Mouse (Mus musculus): ENCODE results near the gene Teddm2. TPM values are rescaled to one million over a fixed set of nuclear protein-coding genes. Genes with fewer than 3 reads are reported as not detected.
A peak's percentile ranks its signal among the peaks of the same experiment; 100 is the strongest.

The Teddm2 gene
- 1 to 10 TPM; 1.7 to 2.9 (median 2.4) TPM for total RNA-seq (2022)

DNA sequence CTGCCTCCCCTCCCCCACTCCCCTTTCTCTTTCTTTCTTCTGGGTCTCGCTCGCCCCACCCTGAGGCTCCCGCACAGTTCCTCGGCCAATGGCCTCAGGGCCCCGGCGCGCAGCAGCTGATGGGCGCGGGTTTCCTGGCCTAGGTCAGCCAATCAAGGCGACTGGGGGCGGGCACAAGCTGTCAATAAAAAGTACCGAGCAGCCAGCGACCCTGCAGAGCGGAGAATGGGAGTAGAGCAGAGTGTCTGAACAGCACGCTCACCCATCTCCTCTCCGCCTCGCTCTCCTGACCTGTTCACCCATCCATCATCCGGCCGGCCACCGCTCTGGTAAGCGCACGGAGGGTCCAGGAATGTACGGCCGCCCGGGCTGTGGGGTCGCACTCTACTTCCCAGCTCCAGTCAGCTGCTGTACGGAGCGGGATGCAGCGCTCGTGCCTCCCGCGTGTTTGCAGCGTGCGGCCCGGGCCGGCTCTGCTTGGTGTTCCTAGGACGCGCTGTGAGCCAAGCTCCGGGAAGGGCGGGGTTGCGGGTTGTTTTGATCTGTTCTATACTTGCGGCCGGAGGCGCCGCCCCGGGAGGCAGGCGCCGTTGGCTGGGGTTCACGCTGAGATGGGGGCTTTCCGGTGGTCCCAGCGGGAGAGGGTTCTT lies at the start of gene Teddm2, which contains the start of gene Glul:
Gene Teddm2 (minus strand): TSS at position 498 of the 650 bp plus-strand sequence.
Gene Glul (plus strand): TSS at position 214 of the 650 bp plus-strand sequence.
- peak; percentile 94 to 95 for DNase-seq (ENCODE audit: low spot score in 2 of 2)

GRCm38 (mm10) chr1:153947837-153948236 lies 47.8 kb upstream of the Teddm2 start:
- DNase-seq (ENCODE audit: low spot score in 2 of 2), result no peak

DNA sequence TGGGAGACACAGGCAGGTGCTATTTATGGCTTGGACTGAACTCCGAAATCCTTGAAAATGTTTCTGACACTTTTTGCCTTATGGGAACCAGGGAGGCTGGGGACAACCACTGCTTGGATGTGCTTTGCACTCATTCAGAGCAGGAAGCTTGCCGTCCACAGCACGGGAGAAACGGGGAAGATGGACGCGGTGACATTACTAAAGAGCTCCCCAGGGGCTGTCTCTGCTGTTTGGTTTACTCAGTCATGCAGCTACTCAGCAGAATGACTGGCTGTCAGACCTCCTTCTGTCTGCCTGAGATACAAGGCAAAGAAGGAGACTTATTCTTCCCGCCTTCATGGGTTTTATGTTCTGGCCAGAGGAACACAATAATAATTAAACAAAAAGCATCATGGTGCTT lies 46.9 kb upstream of the Teddm2 start:
- DNase-seq (ENCODE audit: low spot score in 2 of 2), result no peak

DNA sequence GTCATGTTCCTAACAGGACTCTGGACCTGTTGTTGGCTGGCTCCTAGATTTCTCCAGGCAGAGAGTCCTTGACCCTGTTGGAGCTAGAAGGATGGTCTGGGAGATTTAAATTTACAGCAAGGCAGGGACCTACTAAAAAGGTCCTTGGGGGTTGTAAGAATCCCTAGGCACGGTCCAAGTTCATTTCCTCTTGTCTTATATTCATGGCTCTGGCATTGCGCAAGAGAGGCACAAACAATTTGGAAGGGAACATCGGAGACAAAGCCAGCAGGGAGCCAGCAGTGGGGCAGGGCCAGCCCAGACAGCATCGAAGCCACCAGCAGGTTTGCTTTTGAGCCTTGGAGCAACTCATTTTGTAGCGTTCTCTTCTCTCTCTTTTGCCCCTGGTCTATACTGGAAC lies 45.2 kb upstream of the Teddm2 start:
- DNase-seq (ENCODE audit: low spot score in 2 of 2), result no peak

- DNase-seq (ENCODE audit: low spot score in 2 of 2), result no peak
Measured at GRCm38 (mm10) chr1:153940986-153941385, 41.0 kb upstream of the Teddm2 start.

DNA sequence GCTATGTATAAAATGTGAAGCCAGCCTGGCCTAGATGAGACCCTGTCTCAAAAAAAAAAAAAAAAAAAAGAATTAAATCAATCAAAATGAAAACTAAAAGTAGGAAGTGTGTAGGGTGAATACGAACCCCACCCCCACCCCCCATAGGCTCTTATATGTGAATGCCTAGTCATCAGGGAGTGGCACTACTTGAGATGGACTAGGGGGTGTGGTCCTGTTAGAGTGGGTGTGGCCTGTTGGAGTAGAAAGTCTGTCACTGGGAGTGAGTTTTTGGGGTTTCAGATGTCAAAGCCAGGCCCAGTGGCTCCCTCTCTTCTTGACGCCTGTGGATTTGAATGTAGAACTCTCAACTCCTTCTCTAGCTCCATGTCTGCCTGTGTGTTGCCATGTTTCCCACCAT lies 37.0 kb upstream of the Teddm2 start:
- no peak for DNase-seq (ENCODE audit: low spot score in 2 of 2)

GRCm38 (mm10) chr1:153935844-153936380 lies 35.9 kb upstream of the Teddm2 start:
- no peak for DNase-seq (ENCODE audit: low spot score in 2 of 2)

GRCm38 (mm10) chr1:153933772-153934171 lies 33.7 kb upstream of the Teddm2 start:
- DNase-seq (ENCODE audit: low spot score in 2 of 2), result no peak

GRCm38 (mm10) chr1:153930431-153930830 lies 30.4 kb upstream of the Teddm2 start:
- DNase-seq (ENCODE audit: low spot score in 2 of 2), result no peak

DNA sequence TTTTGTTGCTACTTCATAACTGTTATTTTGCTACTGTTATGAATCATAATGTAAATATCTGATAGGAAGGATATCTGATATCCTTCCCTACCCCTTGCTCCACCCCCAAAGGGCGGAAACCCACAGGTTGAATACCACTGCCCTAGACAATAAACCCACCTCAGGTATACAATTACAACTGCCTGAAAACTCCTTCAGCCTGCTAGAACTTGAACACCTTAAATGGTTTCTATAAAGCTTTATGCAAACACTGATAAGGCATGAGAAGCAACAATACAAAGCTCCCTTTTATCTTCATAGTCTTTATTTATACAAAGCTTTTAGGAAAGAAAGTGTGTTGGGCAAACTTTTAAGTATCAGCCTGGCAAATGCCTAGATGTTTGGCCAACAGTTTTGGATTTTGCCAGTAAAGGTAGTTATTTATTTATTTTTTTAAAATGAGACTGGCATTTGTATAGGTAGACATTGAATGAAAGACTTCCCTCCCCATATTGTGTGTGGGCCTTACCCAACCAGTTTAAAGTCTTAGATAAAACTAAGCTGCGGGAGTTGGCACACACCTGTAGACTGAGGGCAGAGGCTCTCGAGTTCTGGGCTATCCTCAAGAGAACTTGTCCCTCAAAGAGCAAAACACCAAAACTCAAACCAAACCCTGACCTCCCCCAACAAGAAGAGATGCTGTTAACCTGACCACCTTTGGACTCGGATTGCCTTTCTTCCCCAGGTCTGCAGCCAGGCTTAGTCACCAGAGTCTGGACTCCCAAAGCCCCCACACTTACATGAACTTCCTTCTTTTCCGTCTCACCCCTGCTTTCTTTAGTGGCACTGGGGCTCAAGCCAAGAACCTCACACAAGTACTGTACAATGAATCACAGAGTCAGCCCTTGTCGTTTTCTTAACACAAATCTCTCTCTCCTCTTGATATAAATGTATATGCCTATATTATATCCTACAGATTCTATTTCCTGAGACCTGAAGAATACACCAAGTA lies 24.7 kb upstream of the Teddm2 start:
- no peak for DNase-seq (ENCODE audit: low spot score in 2 of 2)

DNA sequence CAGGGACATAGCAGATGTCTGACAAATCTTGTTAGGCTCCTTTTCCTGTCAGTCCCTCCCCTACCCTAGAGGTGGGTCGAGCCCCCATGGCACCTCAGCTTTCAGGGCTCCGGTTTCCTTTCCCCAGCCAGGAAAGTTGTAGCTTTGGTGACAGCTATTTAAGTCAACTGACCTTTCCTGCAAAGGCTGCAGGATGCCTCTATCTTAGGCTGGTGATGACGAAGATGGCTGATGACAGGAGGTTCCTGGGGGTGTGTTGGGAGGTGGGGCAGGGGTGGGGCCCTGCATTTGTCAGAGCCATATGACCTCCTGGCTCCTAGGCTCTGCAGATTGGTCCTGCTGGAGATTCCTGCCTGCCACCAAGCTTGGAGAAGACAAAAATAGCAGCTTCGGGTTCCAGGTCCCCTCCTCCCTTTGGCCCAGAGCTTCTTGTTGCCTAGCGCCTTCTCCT lies 22.6 kb upstream of the Teddm2 start:
- DNase-seq (ENCODE audit: low spot score in 2 of 2), result peak; percentile 77 to 85

DNA sequence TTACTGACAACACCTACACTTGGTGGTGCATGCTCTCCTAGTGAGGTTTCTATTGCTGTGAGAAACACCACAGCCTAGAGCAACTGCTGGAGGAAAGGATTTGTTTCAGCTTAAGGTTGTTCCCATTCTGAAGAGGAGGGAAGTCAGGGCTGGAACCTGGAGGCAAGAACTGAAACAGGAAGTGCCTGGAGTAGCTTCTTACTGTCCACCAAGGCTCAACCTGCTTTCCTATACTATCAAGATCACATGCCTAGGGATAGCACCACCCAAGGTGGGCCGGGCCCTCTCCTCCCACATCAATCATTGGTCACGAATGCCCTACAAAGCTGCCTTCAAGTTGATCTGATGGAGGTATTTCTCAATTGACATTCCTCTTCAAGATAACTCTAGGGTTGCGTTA lies 21.6 kb upstream of the Teddm2 start:
- no peak for DNase-seq (ENCODE audit: low spot score in 2 of 2)

GRCm38 (mm10) chr1:153918521-153919206 lies 18.6 kb upstream of the Teddm2 start:
- DNase-seq (ENCODE audit: low spot score in 2 of 2), result no peak

DNA sequence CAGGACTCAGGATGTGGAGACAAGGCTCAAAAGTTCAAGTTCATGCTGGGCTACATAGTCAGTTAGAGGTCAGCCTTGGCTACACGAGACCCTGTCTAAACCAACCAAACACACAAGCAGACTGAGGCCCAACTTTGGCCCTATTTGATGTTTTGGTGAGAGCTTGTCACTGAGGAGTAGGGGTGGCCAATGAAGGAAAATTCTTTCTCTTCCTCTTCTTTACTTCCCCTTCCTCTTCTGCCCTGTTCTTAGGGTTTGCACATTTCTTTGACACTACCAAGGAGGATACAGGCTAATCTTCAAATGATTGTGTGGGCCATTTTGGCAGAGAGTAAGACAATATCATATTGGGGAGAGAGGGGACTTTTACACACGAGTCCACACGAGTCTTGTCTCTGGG lies 13.8 kb upstream of the Teddm2 start:
- no peak for DNase-seq (ENCODE audit: low spot score in 2 of 2)

- DNase-seq (ENCODE audit: low spot score in 2 of 2), result no peak
Measured at GRCm38 (mm10) chr1:153911276-153911795, 11.3 kb upstream of the Teddm2 start.

DNA sequence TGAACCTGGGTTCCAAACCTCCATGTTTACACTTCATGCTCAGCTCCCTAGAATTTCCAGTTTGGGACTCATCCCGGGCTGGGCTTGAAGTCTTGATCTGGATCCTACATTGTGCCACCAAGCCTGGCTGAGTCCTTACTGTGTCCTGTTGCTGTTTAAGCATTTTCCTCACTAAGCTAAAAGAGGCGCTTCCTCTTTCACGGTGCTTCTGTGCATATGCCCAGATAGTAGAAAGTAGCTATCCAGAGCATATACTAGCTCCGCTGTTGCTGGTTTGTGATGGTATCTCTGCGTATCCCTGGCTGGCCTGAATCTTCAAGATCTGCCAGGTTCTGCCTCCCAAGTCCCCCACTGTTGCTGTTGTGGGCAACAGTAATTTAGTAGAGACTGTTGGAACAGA lies 10.4 kb upstream of the Teddm2 start:
- DNase-seq (ENCODE audit: low spot score in 2 of 2), result no peak

- DNase-seq (ENCODE audit: low spot score in 2 of 2), result no peak
Measured at GRCm38 (mm10) chr1:153909963-153910291, 9.9 kb upstream of the Teddm2 start.

DNA sequence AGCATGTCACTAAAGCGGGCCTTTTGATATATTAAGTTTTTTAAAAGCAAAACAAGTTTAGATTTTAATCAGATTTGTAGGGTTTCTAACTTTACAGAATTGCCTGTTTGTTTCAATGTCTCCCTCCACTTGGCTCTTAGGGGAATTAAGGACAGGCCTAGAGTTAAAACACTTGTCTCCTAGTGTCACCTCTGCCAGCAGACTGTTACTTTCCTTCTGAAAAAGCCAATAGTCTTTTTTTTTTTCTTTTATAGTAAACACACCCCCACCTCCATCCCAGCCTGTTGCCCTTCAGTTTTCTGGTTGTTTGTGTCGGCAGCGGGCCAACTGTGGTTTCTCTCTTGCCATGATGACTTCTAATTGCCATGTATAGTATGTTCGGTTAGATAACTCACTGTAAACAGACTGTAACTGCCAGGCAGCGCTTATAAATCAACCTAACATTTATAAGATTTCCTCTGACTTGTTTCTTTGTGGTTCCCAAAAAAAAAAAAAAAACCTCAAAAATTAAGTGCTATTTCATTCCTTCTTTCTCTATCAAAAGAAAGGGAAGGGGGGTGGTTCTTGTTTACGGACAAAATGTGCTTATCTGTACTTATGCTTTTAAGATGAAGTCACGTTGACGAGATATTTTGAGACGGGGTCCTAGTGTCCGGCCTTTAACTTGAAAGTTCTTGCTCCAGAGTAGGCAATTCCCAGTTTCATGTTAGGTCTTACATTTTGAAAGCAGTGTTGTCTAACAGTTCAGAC lies 9.4 kb upstream of the Teddm2 start:
- DNase-seq (ENCODE audit: low spot score in 2 of 2), result no peak

DNA sequence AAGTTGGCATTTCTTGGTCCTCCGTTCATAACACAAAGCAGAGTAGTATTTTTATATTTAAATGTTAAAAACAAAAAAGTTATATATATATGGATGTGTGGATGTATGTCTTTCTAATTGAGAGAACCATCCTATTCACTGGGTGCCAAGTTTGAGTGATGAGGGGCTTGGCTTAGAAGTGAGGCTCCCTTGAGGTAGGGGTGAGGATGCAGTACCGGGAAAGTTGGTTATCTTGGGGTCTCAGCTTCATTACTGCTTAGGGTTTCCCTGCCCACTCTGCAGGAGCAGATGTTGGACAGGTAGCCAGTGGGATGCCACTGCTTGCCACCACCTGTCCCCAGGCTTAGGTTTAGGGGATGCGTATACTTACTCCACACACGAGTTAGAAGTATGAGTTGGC lies 8.7 kb upstream of the Teddm2 start:
- DNase-seq (ENCODE audit: low spot score in 2 of 2), result no peak

GRCm38 (mm10) chr1:153908208-153908607 lies 8.2 kb upstream of the Teddm2 start:
- DNase-seq (ENCODE audit: low spot score in 2 of 2), result no peak

GRCm38 (mm10) chr1:153905884-153906283 lies 5.9 kb upstream of the Teddm2 start:
- peak in 1 of 2 experiments; percentile 32 for DNase-seq (ENCODE audit: low spot score in 2 of 2)
